Mouse (Mus musculus) left cerebral cortex, postnatal 4 days (tissue): Measurements from ENCODE around the gene 2310003L06Rik. TPM values are rescaled to one million over a fixed set of nuclear protein-coding genes. Genes with fewer than 3 reads are reported as not detected.

Experiments
- DNase-seq: peaks from one replicate; pipeline ENCODE4 v3.0.0-alpha.2; 2022
- intact Hi-C: fragments of 180-260 bp; cut with DNase I; formaldehyde crosslinking; loops from one replicate; pipeline ENCODE4 v1.15.1; 2025
- total RNA-seq, 2 experiments: library from RNA; stranded (reverse); gene quantifications; 2 replicates each; pipeline ENCODE4 v1.2.3; 2021

Gene 2310003L06Rik
- under 1 TPM in 1 of 2 experiments, not detected in 1; 0.22 TPM for total RNA-seq

DNA sequence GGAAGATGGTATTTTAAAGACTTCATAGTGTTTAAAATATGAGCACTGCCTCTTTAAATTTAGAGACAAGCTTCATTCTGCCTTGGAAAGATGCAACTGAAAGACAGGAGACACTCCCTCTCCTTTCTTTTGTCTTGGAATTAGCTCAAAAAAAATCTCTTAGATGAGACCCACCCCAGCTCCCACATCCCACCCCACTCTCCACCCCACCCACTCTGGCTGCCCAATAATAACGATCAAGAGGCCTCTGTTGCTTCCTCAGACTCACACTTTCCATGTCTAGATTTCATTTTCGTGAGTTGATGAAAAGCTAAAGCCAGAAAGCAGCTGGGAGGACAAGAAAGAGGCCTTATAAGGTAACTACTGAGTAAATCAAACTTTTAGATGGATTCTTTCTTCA, at the start of gene 2310003L06Rik, which contains the start of gene Gm28434:
Gene 2310003L06Rik (plus strand): TSS at position 259 of the 400 bp plus-strand sequence.
Gene Gm28434 (plus strand): TSS at position 317 of the 400 bp plus-strand sequence.
- intact Hi-C loops: no loop called here
- no peak for DNase-seq

DNA sequence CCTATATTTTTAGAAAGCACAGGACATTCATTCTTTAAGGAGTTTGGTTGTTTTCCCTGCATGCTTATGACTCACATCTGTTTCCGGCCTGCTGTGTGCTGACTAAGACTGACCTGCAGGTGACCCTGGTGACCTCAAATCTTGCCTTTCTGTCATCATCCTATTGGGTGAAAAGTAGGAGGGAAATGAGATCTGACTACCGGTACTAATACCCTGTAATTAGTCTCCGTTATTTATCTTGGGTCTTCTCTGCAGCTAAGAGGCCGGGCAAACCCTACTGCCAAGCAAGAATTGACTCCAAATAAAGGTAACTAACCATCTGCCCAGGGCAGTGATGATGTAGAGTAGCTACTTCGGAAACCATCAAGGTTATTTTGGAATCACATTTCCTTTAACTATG, 43.9 kb upstream of the 2310003L06Rik start, which contains the start of gene Csn3:
Gene Csn3 (plus strand): TSS at position 208 of the 400 bp plus-strand sequence.
- no peak for DNase-seq
- intact Hi-C loops: no loop called here

DNA sequence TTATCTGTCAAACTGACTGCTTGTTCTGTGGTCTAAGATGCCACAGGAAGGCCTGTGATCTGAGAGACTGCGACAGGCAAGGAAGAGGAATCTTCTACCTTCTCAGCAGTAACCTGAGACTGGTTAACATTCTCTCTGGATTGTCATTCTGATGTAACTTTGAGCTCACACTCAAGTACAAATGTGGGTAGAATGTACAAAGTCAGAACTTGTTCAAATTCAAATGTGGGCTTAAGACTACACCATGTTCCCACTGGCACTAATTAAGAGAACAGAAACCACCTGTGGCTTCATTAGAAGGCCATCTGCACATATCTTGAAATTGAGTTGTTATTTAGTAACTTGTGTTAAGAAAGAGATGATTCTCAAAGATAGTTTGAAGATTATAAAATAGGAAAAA, 37.7 kb upstream of the 2310003L06Rik start:
- DNase-seq: no peak
- intact Hi-C loops: no loop called here

DNA sequence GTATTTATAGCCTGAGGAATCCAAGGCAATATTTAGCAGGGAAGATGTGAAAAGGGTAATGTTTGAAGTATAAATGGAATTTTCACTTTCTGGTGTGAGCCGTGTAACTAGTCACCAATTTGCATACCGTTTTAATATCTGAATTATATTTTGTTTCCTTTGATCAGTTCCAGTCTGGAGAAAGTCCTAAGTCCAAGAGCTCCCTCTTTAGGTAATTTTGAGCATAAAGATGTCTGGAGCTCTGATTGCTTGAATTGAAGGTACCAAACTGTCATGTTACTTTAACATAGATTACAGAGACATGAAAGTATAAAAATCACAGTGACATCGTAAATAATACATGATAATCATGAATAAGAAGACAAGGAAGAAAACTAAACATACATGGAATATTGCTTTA, 28.5 kb upstream of the 2310003L06Rik start:
- intact Hi-C loops: no loop called here

DNA sequence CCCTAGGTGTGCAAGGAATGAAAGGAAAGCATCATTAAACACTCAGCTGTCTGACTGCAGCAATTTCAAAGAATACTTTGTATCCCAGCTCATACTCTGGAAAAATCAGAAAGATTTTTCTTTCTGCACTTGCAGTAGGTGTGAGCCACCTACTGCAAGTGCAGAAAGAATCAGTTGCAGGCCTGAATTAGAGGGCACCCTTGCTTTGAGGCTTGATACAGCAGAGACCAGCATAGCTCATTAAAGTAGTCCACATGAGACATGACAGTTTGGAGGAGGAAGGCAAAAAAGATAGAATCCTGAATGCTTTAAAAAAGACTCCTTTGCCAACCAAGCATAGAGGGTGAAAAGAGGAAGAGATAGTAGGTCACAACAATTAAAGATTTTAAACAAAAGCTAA, 26.7 kb upstream of the 2310003L06Rik start:
- intact Hi-C loops: no loop called here
- DNase-seq: no peak

More for the DNA sequence above, 28.5 kb upstream of the 2310003L06Rik start:
- no peak for DNase-seq

DNA sequence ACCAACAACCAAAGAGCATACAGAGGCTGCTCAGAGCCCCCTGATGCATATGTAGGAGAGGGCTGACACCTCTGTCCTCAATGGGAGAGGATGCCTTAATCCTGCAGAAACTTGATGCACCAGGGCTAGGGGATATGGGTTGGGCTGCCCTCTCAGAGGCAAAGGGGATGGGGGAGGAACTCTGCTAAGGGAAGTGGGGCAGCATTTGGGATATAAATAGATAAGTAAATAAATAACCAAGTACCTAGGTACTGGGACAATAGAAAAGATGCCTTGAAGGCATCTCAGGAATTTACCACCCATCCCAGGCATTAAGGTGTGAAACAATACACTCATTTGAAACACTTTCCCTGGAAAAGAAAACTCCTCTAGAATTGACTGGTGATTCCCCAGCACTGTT, 17.4 kb upstream of the 2310003L06Rik start:
- intact Hi-C loops: no loop called here
- DNase-seq: no peak

DNA sequence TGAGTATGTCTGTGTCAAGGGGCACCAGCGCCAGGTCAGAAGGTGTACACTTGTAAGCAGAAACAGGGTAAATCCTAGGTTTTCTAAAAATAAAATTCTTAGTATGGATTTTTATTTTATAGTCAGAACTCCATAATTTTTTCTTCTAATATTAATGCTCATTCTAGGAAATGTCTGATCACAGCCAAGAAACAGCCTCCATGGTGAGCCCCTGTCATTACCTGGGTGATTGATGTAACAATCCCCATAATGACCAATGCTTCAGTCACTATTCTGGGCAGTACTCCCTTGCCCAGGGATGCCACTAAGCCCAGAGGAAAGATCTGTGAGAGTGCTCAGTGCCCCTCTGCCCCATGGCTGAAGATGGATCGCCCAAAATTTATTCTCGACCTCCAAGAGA, 9.9 kb downstream of the 2310003L06Rik start, which contains the start of gene Cabs1:
Gene Cabs1 (plus strand): TSS at position 301 of the 400 bp plus-strand sequence.
- no peak for DNase-seq
- intact Hi-C loops: no loop called here

DNA sequence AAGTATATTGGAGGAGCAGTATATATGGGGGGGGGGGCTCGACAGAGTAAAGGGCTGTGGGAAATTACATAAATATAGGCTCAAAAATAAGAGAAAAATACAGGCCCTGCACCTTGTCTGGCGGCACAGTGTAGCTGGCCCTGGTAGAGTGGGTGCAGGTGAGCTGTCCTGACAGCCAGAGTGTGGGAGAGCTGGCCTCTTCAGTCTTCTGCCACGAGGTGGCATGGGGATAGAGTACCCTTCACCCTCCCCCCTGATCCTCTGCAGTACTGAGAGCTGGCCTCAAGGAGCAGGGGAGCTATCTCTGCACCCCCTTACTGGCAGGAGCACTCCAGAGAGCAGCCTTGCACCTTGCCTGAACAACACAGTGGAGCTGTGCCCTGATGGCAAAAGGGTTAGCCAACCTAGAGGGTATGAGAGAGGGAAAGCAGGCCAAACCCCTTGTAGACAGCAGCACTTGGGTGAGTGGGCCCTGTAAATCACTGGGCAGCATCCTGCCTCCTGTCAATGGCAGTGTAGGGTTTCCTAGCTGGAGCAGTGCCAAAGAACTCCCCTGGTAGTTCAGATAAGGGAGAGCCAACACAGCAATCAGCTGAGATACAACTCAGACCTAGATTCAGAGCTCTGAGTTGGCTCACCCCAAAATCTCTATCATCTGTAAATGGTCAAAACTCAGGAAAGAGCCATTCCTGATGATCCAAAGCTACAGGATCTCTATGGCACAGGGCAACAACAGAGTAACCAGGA, 13.4 kb downstream of the 2310003L06Rik start:
- DNase-seq: no peak
- intact Hi-C loops: no loop called here

DNA sequence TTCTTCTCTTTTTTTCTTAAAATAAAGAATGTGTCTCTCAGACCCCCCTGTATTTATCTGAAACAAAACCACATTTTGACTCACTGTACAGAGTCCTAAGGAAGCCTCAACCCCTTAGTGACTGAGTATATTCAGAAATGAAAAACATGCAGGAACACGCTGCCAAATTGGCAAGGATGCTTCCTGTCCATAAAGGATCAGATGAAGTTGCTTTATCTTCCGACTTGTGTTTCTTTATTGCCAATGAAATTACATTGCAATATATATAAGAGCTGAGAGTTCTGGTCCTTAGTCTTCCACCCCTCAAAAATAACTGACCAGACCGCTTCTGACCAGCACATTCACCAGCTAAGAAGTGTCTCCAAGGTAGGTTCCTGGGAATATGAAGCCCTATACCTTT, 33.0 kb downstream of the 2310003L06Rik start, which contains the start of gene Smr3a:
Gene Smr3a (plus strand): TSS at position 301 of the 400 bp plus-strand sequence.
- intact Hi-C loops: no loop called here
- DNase-seq: no peak

DNA sequence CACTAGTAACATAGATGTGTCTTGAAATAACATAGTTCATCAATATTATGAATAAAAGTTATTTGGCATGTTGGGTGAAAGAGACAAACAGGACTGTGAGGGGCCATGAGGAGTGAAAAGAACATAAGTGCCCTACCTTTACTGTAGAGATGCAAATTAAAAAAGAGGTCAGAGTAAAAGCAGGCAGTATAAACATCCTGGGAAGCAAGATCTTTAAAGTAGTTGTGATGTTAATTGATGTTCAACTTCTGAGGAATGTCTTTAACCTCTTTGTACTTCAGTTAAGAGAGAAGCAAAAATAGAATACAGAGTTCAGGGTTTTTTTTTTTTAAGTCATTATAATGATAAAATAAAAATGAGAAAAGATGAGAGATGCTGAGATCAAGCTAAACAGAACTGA, 36.0 kb downstream of the 2310003L06Rik start:
- intact Hi-C loops: no loop called here
- no peak for DNase-seq

Other genes with a start within 250 kb of the 2310003L06Rik start
- gene Csn1s2a, start 194.9 kb upstream of the 2310003L06Rik start, total RNA-seq: not detected
- not detected for gene Csn1s2b, start 161.4 kb upstream of the 2310003L06Rik start, total RNA-seq
- not detected for gene Prr27, start 143.8 kb upstream of the 2310003L06Rik start, total RNA-seq
- not detected for gene Odam, start 84.4 kb upstream of the 2310003L06Rik start, total RNA-seq
- gene Csn3, start 43.9 kb upstream of the 2310003L06Rik start, total RNA-seq: not detected
- not detected for gene Gm28434, start 58 bp downstream of the 2310003L06Rik start, total RNA-seq
- not detected for gene Cabs1, start 10.0 kb downstream of the 2310003L06Rik start, total RNA-seq
- not detected for gene Smr3a, start 33.1 kb downstream of the 2310003L06Rik start, total RNA-seq
- gene Smr2, start 117.1 kb downstream of the 2310003L06Rik start, total RNA-seq: not detected
- not detected for gene Gm11116, start 142.1 kb downstream of the 2310003L06Rik start, total RNA-seq
- not detected for gene Gm11115, start 184.6 kb downstream of the 2310003L06Rik start, total RNA-seq